Mouse (Mus musculus) spleen, adult 2 months (tissue): ENCODE measurements at regions not wholly inside any gene's neighbourhood (a gene's known extent, or its start where the extent isn't known, plus 50 kb on each side); places are given as distances from the start of the nearest gene placed in this dataset.

Source experiments
- DNase-seq, 2 experiments: peaks; one replicate each; pipeline versions ENCODE4 v3.0.0 to v3.0.0-alpha.2; 2012 to 2021; ENCODE audit warnings: low spot score in 2 of 2, low read depth in 1 of 2
- H3K27ac ChIP-seq: fragments of 200-500 bp; 2 replicates; pipeline ENCODE4 v1.5.1; 2012; ENCODE audit warnings: low read length, inconsistent platforms; ENCODE audit not compliant: insufficient read depth
- H3K27me3 ChIP-seq: fragments of 200-500 bp; 2 replicates; pipeline ENCODE4 v1.6.1; 2012; ENCODE audit warnings: mild to moderate bottlenecking, moderate library complexity, low read length, inconsistent platforms; ENCODE audit not compliant: control insufficient read depth, insufficient read depth
- H3K36me3 ChIP-seq: fragments of 200-500 bp; 2 replicates; pipeline ENCODE4 v1.6.1; 2012; ENCODE audit warnings: mild to moderate bottlenecking, low read length, inconsistent platforms; ENCODE audit not compliant: control insufficient read depth, insufficient read depth
- H3K4me1 ChIP-seq: fragments of 200-500 bp; 2 replicates; pipeline ENCODE4 v1.6.1; 2011; ENCODE audit warnings: inconsistent platforms; ENCODE audit not compliant: control insufficient read depth, insufficient read depth, insufficient read length
- H3K4me3 ChIP-seq: fragments of 200-500 bp; 2 replicates; pipeline ENCODE4 v1.5.1; 2011; ENCODE audit warnings: mild to moderate bottlenecking, inconsistent platforms; ENCODE audit not compliant: insufficient read depth, insufficient read length; ENCODE audit errors: extremely low read depth
- CTCF ChIP-seq: fragments of 200-500 bp; IDR thresholded peaks from 2 replicates; pipeline ENCODE4 v1.5.1; 2011; ENCODE audit warnings: mild to moderate bottlenecking, inconsistent platforms; ENCODE audit not compliant: insufficient read depth, insufficient read length, insufficient replicate concordance; ENCODE audit errors: extremely low read depth
- POLR2A ChIP-seq: fragments of 200-500 bp; IDR thresholded peaks from 2 replicates; pipeline ENCODE4 v1.6.1; 2011; ENCODE audit warnings: low read depth, low read length, inconsistent platforms
- WGBS: fragments of 180-500 bp; shearing (Covaris S2); methylation state at CpG from one replicate; pipeline ENCODE4 v1.1.7; 2018; 5-methylcytosine and 5-hydroxymethylcytosine counted together

GRCm38 (mm10) chr2:146744396-146744795 lies 111.3 kb upstream of the Kiz start:
- Histone ChIP-seq H3K36me3 (no peaks in the 10 kb centered on the region), H3K27ac (no peak overlapping the region), H3K27me3 (no peaks in the 10 kb centered on the region), H3K4me3 (no peak overlapping the region), H3K4me1 (no peaks in the 10 kb centered on the region)
- DNase-seq: no peak
- 94% methylated on average over 2 of the region's 2 CpGs for WGBS
- TF ChIP-seq CTCF: no peak
- no peak for TF ChIP-seq POLR2A

GRCm38 (mm10) chr2:146745012-146745682 lies 110.5 kb upstream of the Kiz start:
- H3K4me1 ChIP-seq: no peaks in the 10 kb centered on the region
- H3K27ac ChIP-seq: no peak overlapping the region
- TF ChIP-seq CTCF (no peak), POLR2A (no peak)
- WGBS: 87% methylated on average over 18 of the region's 18 CpGs
- no peaks in the 10 kb centered on the region for H3K36me3 ChIP-seq
- H3K4me3 ChIP-seq: no peak overlapping the region
- no peaks in the 10 kb centered on the region for H3K27me3 ChIP-seq
- no peak for DNase-seq

DNA sequence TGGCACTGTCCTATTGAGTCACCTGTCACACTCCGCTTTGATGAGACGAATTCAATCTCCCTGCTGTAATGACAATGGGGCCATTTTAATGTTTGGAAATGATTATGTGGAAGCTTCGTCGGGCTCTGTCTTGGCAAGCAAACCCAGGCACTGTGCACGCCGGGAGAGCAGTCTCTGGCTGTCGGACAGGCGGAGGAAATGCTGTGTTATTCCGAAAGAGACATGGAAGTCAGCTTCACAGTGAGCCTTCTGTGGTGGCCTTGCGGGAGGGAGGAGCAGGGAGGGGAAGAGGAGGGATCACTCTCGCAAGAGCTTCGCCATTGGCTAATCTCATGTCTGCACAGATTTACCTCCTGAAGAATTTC lies 110.0 kb upstream of the Kiz start:
- 76% methylated on average over 12 of the region's 12 CpGs for WGBS
- H3K4me3 ChIP-seq: no peak overlapping the region
- no peak for TF ChIP-seq POLR2A
- no peak for TF ChIP-seq CTCF
- no peaks in the 10 kb centered on the region for H3K36me3 ChIP-seq
- H3K27me3 ChIP-seq: no peaks in the 10 kb centered on the region
- no peak overlapping the region for H3K27ac ChIP-seq
- H3K4me1 ChIP-seq: no peaks in the 10 kb centered on the region
- DNase-seq: no peak

- Histone ChIP-seq H3K4me1 (no peaks in the 10 kb centered on the region), H3K27ac (no peak overlapping the region), H3K36me3 (no peaks in the 10 kb centered on the region), H3K27me3 (no peaks in the 10 kb centered on the region), H3K4me3 (no peak overlapping the region)
- TF ChIP-seq POLR2A (no peak), CTCF (no peak)
- no peak for DNase-seq
- 37% methylated on average over 2 of the region's 2 CpGs for WGBS
Measured at GRCm38 (mm10) chr2:146753988-146754387, 101.7 kb upstream of the Kiz start.

GRCm38 (mm10) chr2:146763522-146764144 lies 92.0 kb upstream of the Kiz start:
- Histone ChIP-seq H3K36me3 (no peaks in the 10 kb centered on the region), H3K27ac (no peak overlapping the region), H3K27me3 (no peaks in the 10 kb centered on the region), H3K4me1 (no peaks in the 10 kb centered on the region), H3K4me3 (no peak overlapping the region)
- no peak for TF ChIP-seq CTCF
- TF ChIP-seq POLR2A: no peak
- no peak for DNase-seq
- WGBS: 78% methylated on average over 18 of the region's 18 CpGs

DNA sequence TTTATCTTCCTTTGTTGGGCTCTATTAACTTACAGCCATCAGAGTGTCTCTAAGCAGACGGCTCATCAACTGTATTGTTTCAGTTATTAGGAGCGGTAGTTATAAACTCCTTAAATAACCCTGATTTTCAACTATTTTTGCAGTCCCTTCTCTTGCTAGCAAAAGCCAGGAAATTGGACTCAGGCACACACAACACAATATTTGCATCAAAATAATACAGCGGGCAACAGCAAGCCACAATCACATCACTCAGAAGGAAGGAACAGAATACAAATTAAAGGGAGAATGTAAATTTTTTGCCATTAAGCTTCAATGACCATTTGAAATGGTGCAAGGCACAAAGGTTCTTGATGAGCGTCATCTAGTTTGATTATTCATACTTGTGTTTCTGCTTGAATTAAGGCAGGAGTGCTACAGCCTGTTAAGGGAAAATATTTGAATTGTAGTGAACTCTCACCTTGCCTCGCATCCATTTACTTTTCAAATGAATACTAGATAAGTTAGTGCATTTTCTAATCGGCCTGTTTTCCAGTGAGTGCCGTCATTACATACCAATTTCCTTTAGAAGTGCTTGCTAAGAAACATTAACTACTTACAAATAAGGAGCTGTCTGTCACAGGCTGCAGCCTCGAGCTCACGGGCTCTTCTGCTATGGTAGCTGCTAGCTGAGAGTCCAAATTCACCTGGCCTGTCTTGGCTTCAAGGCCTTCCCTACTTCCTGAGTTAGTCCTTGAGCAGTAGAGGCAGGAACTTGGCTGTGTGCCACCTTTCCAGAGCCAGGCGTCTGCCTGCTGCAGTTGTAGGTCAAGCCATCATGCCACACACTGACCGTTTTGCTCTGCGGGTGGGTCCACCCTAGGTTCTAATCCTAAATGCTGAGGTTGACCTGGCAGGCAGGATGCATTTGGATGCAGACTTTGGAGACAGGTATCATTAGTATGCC lies 91.1 kb upstream of the Kiz start:
- 80% methylated on average over 12 of the region's 12 CpGs for WGBS
- Histone ChIP-seq H3K27ac (no peak overlapping the region), H3K4me3 (no peak overlapping the region), H3K36me3 (no peaks in the 10 kb centered on the region), H3K27me3 (no peaks in the 10 kb centered on the region), H3K4me1 (no peaks in the 10 kb centered on the region)
- TF ChIP-seq CTCF (no peak), POLR2A (no peak)
- no peak for DNase-seq
